Mouse (Mus musculus) limb, embryonic 12.5 days (tissue): ENCODE results near the gene Dnah11. TPM values are rescaled to one million over a fixed set of nuclear protein-coding genes. Genes with fewer than 3 reads are reported as not detected.

ENCODE experiments used
- ATAC-seq: fragments of 200-750 bp; cut with Nextera tagmentation; 2 replicates; pipeline ENCODE4 v1.8.0; 2017; ENCODE audit warnings: low read depth, moderate TSS enrichment; ENCODE audit not compliant: insufficient number of reproducible peaks, insufficient read depth, low FRiP score, low TSS enrichment
- H3K27ac ChIP-seq: fragments of 300-500 bp; sonication (generic); 2 replicates; pipeline ENCODE4 v1.5.1; 2016; ENCODE audit warnings: mild to moderate bottlenecking, moderate library complexity
- H3K27me3 ChIP-seq: fragments of 300-500 bp; sonication (generic); 2 replicates; pipeline ENCODE4 v1.6.1; 2016; ENCODE audit warnings: mild to moderate bottlenecking, moderate library complexity
- H3K36me3 ChIP-seq: fragments of 300-500 bp; sonication (generic); 2 replicates; pipeline ENCODE4 v1.6.1; 2016; ENCODE audit warnings: mild to moderate bottlenecking, moderate library complexity
- H3K4me1 ChIP-seq: fragments of 300-500 bp; sonication (generic); replicated peaks from 2 replicates; pipeline ENCODE4 v1.6.1; 2016
- H3K4me2 ChIP-seq: fragments of 300-500 bp; sonication (generic); 2 replicates; pipeline ENCODE4 v1.6.1; 2016; ENCODE audit warnings: mild to moderate bottlenecking, moderate library complexity
- H3K4me3 ChIP-seq: fragments of 300-500 bp; sonication (generic); replicated peaks from 2 replicates; pipeline ENCODE4 v1.5.1; 2016; ENCODE audit warnings: mild to moderate bottlenecking
- H3K9ac ChIP-seq: fragments of 300-500 bp; sonication (generic); replicated peaks from 2 replicates; pipeline ENCODE4 v1.6.1; 2016; ENCODE audit warnings: mild to moderate bottlenecking, moderate library complexity
- H3K9me3 ChIP-seq: fragments of 300-500 bp; sonication (generic); 2 replicates; pipeline ENCODE4 v1.6.1; 2016; ENCODE audit warnings: mild to moderate bottlenecking, moderate library complexity
- WGBS: fragments of 180-500 bp; shearing (Covaris S2); methylation state at CpG from one replicate; pipeline ENCODE4 v1.1.7; 2016; 5-methylcytosine and 5-hydroxymethylcytosine counted together
- polyA plus RNA-seq: library from polyadenylated mRNA; unstranded; fragments of >200 nt; fragmentation: Nextera tagmentation; extraction: Ambion mirVana; gene quantifications from 2 replicates; pipeline ENCODE4 v1.2.1, GENCODE M21; 2016

Gene Dnah11
- polyA plus RNA-seq, 1 experiment from 2014 or later = 0.06 TPM

- Histone ChIP-seq H3K4me3 (no peak overlapping the region), H3K9ac (no peak overlapping the region), H3K4me2 (no peak overlapping the region), H3K27ac (no peak overlapping the region), H3K4me1 (no peaks in the 10 kb centered on the region), H3K9me3 (no peaks in the 10 kb centered on the region), H3K27me3 (no peaks in the 10 kb centered on the region), H3K36me3 (no peaks in the 10 kb centered on the region)
- ATAC-seq = no peak
- 88% methylated on average over 4 of the region's 4 CpGs for WGBS
These were observed 361.5 kb downstream of the Dnah11 start for GRCm38 (mm10) chr12:117837376-117837775.

- H3K4me3 ChIP-seq = no peak overlapping the region
- H3K27ac ChIP-seq = no peak overlapping the region
- 36% methylated on average over 10 of the region's 10 CpGs for WGBS
- H3K4me1 ChIP-seq = no peaks in the 10 kb centered on the region
- no peaks in the 10 kb centered on the region for H3K9me3 ChIP-seq
- no peak overlapping the region for H3K4me2 ChIP-seq
- H3K27me3 ChIP-seq = no peaks in the 10 kb centered on the region
- ATAC-seq = no peak
- no peak overlapping the region for H3K9ac ChIP-seq
- no peaks in the 10 kb centered on the region for H3K36me3 ChIP-seq
These were observed 363.5 kb downstream of the Dnah11 start for GRCm38 (mm10) chr12:117835371-117835770.

- H3K27me3 ChIP-seq = no peaks in the 10 kb centered on the region
- 83% methylated on average over 2 of the region's 2 CpGs for WGBS
- no peak overlapping the region for H3K27ac ChIP-seq
- no peak overlapping the region for H3K4me3 ChIP-seq
- H3K36me3 ChIP-seq = no peaks in the 10 kb centered on the region
- H3K9me3 ChIP-seq = no peaks in the 10 kb centered on the region
- ATAC-seq = no peak
- no peak overlapping the region for H3K9ac ChIP-seq
- no peaks in the 10 kb centered on the region for H3K4me1 ChIP-seq
- no peak overlapping the region for H3K4me2 ChIP-seq
These were observed 364.2 kb downstream of the Dnah11 start for GRCm38 (mm10) chr12:117834652-117835051.

- no peak overlapping the region for H3K4me2 ChIP-seq
- no peak overlapping the region for H3K9ac ChIP-seq
- no peaks in the 10 kb centered on the region for H3K9me3 ChIP-seq
- H3K36me3 ChIP-seq = no peaks in the 10 kb centered on the region
- H3K27me3 ChIP-seq = no peaks in the 10 kb centered on the region
- H3K4me3 ChIP-seq = no peak overlapping the region
- H3K4me1 ChIP-seq = no peaks in the 10 kb centered on the region
- WGBS = 32% methylated on average over 5 of the region's 5 CpGs
- ATAC-seq = no peak
- no peak overlapping the region for H3K27ac ChIP-seq
These were observed 366.7 kb downstream of the Dnah11 start for GRCm38 (mm10) chr12:117832190-117832589.

DNA sequence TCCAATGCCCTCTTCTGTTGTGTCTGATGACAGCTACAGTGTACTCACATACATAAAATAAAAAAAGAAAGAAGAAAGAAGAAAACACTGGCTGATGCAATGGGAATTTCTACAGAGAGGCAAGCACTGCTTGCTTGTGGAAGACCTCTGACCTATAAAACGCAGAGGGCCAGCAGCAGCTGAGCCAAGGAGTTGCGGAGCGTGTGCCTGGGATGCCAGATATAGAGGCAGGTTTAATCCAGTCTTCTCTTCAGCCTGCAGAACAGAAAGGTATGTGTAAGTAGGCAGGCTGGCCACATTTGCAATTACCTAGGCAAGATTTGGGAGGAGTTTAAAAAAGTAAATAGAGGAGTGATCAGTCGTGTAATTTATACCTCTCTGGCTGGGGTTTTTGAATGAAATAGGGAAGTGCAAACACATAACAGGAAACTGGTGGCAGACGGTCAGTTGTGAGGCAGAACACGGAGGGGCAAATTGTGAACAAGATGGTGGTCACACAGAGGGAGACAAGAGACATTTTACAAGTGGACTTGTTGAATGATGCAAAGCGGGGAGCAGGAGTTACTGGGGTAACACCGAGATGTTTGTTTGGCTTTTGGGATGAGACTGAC, 367.4 kb downstream of the Dnah11 start:
- Histone ChIP-seq H3K36me3 (no peaks in the 10 kb centered on the region), H3K9me3 (no peaks in the 10 kb centered on the region), H3K4me3 (no peak overlapping the region), H3K27me3 (no peaks in the 10 kb centered on the region), H3K4me1 (no peaks in the 10 kb centered on the region), H3K27ac (no peak overlapping the region), H3K9ac (no peak overlapping the region), H3K4me2 (no peak overlapping the region)
- 70% methylated on average over 8 of the region's 8 CpGs for WGBS
- ATAC-seq = no peak

GRCm38 (mm10) chr12:117828350-117828749, 370.5 kb downstream of the Dnah11 start:
- Histone ChIP-seq H3K27me3 (no peaks in the 10 kb centered on the region), H3K9ac (no peak overlapping the region), H3K4me1 (no peaks in the 10 kb centered on the region), H3K4me2 (no peak overlapping the region), H3K9me3 (no peaks in the 10 kb centered on the region), H3K36me3 (no peaks in the 10 kb centered on the region), H3K4me3 (no peak overlapping the region), H3K27ac (no peak overlapping the region)
- WGBS = 86% methylated on average over 3 of the region's 3 CpGs
- ATAC-seq = no peak

Other genes with a start within 250 kb of the Dnah11 start
- gene Sp4, start 102.4 kb upstream of the Dnah11 start, polyA plus RNA-seq = 14.5 and 17.1 TPM in 2 replicates